Mouse (Mus musculus): ENCODE results near the gene Dop1b.
"Not testable (repeated sequence)": the region's sequence is repeated elsewhere in the genome, so short reads cannot be mapped to it uniquely, and the experiment has no call there.

Dop1b gene

DNA sequence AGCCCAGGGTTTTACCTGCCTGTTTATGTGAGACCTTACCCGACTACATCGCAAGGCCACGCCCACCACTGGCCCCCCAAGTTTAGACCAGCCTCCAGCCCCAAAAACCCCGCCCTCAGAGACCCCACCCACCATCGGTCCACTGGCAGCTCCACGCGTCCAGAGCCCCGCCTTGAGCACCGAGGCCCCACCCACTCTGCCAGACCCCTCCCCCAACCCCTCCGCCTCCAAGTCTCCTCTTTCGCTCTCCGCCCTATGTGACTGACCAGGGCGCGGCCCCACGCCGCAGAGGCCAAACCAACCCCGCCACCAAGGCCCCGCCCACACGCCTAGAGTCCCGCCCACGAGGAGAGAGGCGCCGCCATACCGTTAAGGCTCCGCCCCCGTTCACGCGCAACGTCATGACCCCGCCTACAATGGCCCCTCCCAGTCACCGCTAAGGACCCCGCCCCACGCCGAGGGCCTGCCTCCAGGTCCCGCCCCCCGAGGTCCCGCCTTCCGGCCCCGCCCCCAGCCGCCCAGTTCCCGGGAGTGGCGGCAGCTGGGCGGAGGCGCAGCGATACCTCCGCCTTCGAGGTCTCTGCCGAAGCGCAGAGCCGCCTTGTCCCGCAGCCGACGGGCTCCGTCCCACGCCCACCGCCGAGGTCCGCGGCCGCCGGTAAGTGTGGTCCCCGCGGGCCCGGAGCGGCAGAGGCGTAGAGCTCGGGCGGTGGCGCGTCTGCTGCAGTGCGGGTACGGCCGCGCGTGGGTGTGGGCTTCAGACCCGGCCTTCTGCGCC lies at the start of gene Dop1b:
TSS of gene Dop1b (plus strand) at position 494 of the 778 bp plus-strand sequence.
- in situ Hi-C loops (cut with MboI, MseI), result no loop called here

DNA sequence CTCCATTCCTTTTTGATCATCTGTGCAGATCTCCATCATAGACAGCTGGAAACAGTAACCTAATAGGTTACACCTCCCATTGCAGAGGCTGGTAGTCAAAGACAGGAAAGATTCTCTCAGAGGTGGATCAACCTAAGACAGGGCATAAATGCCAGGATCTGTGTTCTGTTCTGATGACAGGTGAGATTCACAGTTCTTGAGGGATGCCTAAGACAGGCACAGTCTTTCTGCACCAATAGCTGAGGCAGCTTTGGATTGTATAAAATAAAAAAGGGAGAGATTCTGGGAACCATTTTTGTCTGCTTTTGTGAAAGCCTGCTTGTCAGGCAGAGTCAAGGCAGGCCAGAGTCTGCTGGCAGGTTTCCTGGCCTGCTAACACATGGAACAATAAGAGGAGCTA lies 43.7 kb upstream of the Dop1b start:
- in situ Hi-C loops (cut with MboI, MseI), result no loop called here

DNA sequence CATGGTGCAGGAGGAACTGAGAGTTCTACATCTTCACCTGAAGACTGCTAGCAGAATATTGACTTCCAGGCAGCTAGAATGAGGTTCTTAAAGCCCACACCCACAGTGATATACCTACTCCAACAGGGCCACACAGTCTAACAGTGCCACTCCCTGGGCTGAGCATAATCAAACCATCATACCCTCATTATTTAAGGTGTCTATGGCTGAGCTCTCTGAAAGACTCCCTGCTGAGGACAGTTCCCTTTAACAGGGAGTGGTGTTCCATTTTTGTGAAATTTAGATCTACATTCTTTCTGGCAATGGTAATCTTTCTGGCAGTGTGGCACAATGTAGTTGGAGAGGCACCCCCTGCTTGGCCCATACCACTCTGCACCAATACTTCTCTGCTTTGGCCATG lies 42.2 kb upstream of the Dop1b start:
- in situ Hi-C loops (cut with MboI, MseI), result no loop called here

DNA sequence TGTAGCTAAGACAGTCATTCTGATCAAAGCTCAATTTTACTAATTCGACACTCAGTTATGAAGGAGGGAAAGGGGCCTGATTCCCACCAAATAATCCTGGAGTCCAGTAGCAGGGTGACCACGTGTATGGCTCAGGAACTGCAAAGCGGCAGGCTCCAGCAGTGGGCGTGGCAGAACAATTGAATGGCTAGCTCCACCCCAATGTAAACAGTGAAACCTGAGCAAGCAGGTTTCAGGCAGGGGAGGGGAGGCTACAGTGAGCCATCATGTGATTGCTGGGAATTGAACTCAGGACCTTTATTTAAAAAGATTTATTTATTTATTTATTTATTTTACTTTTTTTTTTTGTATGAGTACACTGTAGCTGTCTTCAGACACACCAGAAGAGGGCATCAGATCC lies 41.2 kb upstream of the Dop1b start:
- in situ Hi-C loops (cut with MboI, MseI), result loop anchor here (5.0 kb wide), 1 partner anchor 48 kb away; no protein-coding TSS in a partner anchor

DNA sequence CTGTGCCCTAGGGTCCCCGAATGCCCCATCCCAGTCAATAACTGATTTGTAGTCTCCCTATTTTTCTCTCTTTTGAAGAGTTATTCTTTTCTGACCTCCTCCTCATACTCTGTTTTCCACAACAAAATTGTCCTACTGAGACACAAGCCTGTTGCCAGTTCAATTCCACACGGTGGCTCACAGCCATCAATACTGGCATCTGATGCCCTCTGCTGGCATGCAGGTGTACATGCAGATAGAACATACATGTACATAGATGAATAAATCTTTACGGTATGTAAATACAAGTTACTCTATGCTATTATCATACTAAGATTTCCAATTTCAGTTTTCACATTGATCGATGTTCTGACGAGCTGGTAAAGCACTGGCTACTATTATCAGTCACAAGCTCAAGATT lies 40.6 kb upstream of the Dop1b start:
- in situ Hi-C loops (cut with MboI, MseI), result loop anchor here (5.0 kb wide), 1 partner anchor 49 kb away; no protein-coding TSS in a partner anchor

DNA sequence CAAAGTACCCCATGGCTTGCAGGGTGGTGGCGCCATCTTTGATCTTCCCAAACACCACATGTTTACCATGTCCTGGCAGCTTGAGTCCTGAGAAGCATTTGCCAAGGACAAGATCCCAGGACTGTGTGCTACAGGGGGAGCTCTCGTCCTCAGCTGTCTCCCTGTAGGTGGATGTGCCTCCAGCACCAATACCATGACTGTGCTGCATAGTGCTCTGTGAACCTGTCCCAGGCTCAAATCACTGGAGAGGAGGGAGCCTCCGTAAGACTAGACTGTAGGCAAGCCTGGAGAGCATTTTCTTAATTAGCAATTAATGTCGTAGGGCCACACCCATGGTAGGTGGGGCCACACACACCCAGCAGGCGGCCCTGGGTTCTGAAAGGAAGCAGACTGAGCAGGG lies 35.3 kb upstream of the Dop1b start:
- in situ Hi-C loops (cut with MboI, MseI), result loop anchor here (5.0 kb wide), 1 partner anchor 51 kb away; no protein-coding TSS in a partner anchor

DNA sequence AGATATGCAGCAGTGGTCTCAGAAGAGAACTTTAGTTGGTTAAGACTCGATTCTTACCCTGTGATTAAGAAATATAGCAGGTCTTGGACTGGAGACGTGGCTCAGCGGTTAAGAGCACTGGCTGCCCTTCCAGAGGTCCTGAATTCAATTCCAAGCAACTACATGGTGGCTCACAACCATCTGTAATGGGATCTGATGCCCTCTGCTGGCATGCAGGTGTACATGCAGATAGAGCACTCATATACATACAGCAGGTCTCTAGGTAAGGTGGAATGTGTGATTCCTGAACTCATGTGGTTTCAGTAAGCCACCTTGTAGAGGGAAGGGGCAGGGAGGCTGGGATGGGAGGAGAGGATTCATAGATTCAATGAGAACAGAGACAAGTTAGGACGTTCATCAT lies 33.5 kb upstream of the Dop1b start:
- in situ Hi-C loops (cut with MboI, MseI), result loop anchor here (5.0 kb wide), 1 partner anchor 49 kb away; no protein-coding TSS in a partner anchor

DNA sequence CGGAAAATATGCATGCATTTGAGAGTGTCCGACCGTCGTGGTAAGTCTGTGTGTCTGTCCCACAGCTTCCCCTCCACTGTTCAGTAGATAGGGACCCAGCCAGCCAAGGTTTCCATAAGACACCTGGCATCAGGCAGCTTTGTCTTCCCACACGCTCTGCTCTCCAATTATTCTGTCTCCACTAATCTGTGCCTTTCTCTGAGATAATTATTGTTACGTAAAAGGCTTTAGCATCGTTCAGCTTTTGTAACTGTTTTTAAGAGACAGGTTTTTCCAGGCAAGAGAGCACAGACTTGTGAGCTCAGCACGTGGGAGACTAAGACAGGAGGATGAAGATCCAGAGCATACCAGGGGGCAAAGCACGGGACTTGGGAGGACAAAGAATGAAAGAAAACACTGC lies 32.5 kb upstream of the Dop1b start:
- in situ Hi-C loops (cut with MboI, MseI), result loop anchor here (5.0 kb wide), 1 partner anchor 48 kb away; no protein-coding TSS in a partner anchor

DNA sequence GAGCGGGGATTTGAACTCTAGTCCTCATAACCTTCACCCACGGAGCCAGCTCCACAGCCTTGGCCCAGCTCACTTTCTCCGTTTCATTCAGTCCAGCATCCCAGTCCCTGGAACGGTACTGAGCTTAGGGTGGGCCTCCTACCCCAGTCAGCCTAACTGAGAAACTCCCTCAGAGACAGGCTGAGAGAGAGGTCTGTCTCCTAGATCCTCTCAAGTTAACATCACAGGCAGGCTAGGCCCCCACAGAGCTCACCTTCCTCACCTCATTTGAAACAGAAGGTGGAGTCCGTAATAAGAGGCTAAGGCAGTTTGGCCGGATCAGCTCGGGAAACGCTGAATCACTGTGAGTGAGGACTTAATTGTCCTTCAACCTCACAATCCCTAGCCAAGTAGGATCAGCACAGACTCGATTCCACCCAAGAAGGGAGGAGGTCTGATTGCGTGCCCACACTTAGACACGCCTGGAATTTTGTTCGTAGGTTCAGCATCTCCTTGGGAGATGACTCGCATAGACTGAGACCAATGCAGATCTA lies 29.5 kb upstream of the Dop1b start:
- in situ Hi-C loops (cut with MboI, MseI), result loop anchor here (5.0 kb wide), 1 partner anchor 90 kb away; no protein-coding TSS in a partner anchor

DNA sequence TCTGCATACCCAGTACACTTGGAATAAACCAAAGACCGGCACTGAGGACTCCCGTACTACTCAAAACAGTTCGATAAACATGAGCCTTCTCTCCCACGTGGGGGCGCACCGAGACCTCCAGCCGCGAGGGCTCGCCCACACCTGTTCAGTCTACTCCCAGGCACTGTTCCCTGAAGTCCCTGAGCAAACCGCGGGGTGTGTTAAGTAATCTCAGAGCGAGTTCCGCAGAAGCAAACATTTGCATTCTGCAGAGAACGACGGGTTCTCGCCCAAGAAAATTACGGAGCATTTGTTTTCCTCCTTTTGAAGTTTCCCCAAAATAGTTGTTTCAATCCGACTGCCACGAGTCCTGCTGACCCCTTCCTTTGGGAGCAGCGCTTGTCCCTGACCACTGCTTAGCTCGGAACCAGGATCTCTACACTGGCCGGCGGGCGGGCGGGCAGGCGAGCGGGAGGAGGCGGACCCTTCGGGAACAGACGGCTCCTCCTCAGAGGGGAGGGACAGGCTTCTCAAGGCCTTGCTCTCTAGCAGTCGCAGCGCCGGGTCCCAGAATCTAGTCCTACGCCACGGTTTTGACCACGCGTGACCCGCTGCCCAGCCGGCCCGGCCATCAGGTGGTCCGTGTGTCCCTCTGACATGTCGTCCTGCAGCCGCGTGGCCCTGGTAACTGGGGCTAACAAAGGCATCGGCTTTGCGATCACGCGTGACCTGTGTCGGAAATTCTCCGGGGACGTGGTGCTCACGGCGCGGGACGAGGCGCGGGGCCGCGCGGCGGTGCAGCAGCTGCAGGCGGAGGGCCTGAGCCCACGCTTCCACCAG lies 28.8 kb upstream of the Dop1b start, which contains the start of gene Cbr3:
TSS of gene Cbr3 (plus strand) at position 527 of the 819 bp plus-strand sequence.
- in situ Hi-C loops (cut with MboI, MseI), result loop anchor here (5.0 kb wide), 1 partner anchor 89 kb away; no protein-coding TSS in a partner anchor

DNA sequence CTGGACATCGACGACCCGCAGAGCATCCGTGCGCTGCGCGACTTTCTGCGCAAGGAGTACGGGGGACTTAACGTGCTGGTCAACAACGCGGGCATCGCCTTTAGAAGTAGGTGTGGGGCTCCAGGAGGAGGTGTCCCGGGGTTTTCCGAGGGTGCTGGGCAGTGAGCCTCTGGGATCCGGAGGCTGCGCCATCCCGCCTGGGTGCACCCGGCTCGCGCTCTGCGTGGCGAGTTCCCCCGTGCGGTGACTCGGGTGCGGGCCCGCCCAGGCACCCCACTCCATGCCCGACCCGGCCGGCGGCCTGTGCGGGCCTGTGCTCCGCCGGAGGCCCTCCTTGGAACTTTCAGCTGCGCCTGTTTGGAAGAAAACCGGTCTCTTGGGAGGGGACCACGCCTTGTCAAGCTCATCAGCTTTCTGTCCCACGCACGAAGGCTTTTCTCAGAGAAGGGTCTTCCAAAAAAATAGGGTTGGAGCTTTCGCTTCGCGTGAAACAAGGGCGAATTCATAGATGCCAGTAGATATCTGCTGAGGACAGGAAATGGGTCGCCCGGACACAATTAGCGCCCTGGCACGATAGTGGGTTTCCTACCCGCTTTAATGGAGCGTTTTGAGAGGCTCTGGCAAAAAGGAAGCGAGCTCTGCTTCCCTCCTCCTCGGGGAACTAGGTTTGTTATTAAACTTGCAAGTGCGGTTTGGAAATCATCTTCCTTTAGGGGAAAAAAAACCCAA lies 28.0 kb upstream of the Dop1b start:
- in situ Hi-C loops (cut with MboI, MseI), result loop anchor here (5.0 kb wide), 1 partner anchor 89 kb away; no protein-coding TSS in a partner anchor

DNA sequence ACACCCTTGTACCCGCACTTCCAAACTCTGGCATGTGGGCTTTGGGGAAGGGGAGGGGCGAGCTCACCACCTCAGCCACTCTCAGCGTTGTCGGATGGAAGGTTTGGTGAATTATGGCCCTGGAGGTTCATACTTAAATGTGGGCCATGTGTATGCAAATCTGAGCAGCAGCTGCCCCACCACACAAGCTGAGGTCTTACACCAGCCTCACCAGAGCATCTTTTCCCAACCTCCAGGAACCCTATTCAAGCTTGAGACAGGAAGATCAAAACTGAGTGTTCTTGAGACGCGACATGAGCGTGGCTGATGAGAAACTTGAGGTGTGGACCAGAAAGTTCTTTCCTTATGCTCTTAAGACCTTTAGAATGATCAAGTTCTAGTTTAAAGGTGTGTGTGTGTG lies 27.3 kb upstream of the Dop1b start:
- in situ Hi-C loops (cut with MboI, MseI), result loop anchor here (5.0 kb wide), 1 partner anchor 88 kb away; no protein-coding TSS in a partner anchor

DNA sequence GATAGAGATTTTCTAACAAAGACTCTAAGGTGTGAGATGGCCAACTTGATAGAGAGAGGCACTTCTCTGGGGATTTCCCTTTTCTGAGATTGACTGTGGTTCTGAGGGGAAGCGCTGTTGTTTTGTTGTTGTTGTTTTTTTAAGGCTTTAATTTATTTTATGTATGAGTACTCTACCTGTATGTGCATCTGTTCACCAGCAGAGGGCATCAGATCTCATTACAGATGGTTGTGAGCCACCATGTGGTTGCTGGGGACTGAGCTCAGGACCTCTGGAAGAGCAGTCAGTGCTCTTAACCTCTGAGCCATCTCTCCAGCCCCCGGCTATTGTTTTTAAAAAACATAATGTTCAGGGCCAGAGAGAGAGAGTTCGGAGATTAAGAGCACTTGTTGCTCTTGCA lies 25.9 kb upstream of the Dop1b start:
- in situ Hi-C loops (cut with MboI, MseI), result not testable (repeated sequence)

DNA sequence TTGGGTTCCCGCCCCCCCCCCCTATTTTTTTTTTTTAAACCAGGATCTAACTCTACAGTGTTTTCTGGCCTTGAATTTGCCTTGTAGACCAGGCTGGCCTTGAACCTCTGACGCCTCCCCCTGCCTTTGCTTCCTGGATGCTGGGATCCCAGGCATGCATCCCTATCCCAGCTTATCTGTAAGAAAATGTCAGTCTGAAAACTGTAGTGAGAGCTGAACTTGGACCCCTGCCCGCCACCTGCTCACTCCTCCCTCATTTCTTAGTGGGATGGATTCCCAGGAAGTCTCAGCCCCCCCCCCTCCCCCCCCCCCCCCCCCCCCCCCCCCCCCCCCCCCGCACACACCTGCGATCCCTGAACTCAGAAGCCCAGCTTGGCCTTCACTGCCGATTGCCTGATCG lies 25.3 kb upstream of the Dop1b start:
- in situ Hi-C loops (cut with MboI, MseI), result no loop called here

DNA sequence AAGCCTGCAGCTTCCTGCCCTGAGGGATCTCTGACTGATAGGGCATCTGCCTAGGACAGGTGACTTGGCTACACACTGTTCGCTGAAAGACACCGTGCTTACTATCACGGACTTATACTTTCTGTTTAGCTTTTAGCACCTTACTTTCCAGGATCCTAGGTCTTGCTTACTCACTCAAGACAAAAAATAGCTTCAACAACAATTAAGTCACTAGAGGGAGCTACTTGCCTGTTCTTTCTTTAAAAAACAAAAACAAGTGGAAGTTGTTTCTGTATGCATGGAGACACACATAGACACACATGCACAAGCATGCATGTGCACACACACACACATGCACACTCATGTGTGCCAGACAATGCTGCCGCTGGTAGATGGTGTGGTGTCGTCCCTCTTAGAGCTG lies 24.8 kb upstream of the Dop1b start:
- in situ Hi-C loops (cut with MboI, MseI), result no loop called here

DNA sequence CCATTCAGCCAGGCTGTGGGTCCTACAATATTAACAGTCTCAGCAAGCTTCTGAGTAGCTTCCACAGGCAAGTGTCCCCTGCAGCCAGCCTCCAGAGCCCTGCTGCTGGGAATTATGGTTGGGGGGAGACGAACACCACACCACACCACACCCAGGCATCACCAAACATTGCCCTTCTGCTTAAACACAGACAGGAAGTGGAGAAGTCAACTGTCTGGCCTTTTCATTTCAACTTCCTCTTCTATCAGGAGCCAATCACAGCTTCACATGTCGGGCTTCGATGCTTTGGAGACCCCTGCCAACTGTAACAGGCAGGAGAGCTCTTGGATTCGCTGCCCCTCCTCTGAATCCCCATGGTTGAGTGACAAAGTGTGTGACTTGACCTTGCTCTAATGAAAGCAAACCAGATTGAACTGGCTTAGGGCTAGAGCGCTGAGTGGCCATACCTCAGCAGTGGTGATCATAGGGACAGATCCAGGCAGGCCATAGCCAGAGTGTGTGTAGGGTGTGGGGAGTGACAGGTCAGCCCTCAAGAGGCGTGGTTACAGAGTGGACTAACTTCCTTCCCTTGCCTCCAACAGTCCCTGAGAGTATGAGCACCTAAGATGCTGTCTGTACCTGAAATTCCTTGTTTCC lies 20.4 kb upstream of the Dop1b start:
- in situ Hi-C loops (cut with MboI, MseI), result loop anchor here (5.0 kb wide), 1 partner anchor 166 kb away; no protein-coding TSS in a partner anchor

DNA sequence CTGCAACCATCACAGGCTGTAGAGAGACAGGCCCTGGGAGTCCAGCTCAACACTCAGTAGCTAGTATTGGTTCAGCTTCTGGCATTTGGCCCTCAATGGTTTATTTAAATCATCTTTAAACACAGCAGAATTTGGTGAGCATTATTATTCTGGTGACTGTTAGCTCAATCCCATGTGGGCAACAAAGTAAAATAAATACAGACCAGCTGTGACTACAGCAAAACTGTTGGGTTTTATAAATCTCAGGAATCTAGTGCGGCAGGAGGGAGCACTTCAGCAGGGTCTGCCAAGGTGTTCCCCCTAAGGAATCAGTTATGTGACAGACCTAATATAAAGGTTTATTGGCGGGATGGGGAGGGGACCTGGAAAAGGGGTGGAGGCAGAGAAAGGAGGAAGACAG lies 19.0 kb upstream of the Dop1b start:
- in situ Hi-C loops (cut with MboI, MseI), result loop anchor here (5.0 kb wide), 1 partner anchor 165 kb away; no protein-coding TSS in a partner anchor

DNA sequence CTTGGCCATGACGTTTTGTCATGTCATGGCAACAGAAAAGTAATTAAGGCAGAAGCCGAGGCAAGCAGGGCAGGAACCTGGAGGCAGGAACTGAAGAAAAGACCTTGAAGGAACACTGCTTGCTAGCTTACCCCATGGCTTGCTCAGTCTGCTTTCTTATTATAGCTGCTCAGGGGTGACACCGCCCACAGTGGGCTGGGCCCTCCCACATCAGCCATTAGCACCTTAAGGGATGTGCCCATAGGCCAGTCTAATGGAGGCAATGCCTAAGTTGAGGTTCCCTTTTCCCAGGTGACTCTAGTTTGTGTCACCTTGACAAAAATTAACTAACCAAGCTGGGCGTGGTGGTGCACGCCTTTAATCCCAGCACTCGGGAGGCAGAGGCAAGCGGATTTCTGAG lies 4.6 kb upstream of the Dop1b start:
- in situ Hi-C loops (cut with MboI, MseI), result no loop called here

DNA sequence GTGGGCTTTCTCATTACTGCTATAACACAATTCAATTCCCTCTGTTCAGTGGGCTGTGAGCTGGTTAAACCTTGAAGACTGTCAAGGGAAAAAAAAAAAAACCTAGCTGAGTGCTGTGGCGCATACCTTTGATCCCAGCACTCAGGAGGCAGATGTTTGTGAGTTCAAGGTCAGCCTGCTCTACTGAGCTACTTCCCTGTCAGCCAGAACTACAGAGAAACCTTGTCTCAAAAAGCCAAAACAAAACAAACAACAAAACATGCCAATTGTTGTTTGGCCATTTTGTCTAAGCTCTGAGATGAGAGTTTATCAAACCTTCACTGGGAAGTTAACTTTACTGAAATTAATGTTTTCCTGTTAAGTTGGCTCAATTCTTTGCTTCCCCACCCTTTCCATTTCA lies 2.5 kb upstream of the Dop1b start:
- in situ Hi-C loops (cut with MboI, MseI), result no loop called here

DNA sequence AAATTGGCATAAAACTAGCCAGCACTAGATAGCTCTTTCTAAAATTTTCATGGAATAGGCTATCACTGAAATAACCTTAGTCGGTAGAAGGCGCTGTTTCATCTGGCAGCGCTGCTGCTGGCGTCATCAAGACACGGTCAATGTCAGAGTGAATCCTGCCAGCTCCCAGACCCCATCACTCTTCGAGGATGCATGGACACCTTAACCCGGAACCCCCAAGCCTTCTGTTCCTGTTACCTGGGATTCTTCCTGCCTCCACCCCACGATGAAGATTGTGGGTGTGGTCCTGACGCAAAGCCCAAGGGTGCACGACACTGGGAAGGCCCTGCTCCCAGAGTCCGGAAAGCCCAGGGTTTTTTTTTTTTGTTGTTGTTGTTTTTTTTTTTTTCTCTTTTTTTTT lies 780 bp upstream of the Dop1b start:
- in situ Hi-C loops (cut with MboI, MseI), result no loop called here

Data from regulatory T cell (primary cell).